Mouse (Mus musculus): ENCODE measurements at regions not wholly inside any gene's neighbourhood (a gene's known extent, or its start where the extent isn't known, plus 50 kb on each side); places are given as distances from the start of the nearest gene placed in this dataset.
"Not testable (repeated sequence)": the region's sequence is repeated elsewhere in the genome, so short reads cannot be mapped to it uniquely, and the experiment has no call there.

DNA sequence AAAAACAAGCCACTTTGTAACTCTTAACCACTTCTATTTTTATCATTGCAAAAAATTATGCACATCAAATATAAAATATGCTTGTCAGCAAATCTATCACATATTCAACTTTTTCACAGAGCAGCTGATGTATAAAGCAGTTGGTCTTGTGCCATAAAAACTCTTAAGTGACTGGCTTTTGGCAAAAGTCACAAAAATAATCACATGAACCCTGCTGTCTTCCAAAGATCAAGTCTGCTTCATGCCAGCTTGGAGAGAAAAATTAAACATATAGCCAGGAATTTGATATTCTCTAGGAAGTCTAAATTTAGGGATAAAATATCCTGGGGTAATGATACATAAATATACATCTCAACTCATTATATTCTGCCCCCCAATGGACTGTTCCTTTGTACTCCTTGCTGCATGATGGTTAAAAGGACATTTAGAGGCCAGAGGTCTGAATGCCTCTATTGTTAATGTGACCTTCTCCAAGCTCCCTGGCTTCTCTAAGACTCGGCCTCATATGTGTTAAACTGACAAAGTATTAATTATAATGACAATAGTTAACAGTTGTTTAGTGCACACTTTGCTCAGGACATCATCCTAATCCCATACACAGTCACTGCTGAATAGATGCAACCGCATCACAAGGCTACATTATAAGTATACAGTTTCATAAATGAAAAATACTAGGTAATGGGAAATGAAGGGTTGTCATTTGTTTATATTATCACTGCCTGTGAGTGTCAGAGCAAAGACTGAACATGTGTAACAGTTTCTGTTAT lies 422.9 kb upstream of the Hs3st1 start:
- Histone ChIP-seq H3K36me3 (no peaks in the 10 kb centered on the region), H3K9me3 (no peaks in the 10 kb centered on the region), H3K9ac (no peak overlapping the region), H3K4me1 (no peaks in the 10 kb centered on the region), H3K4me3 (no peak overlapping the region), H3K4me2 (no peak overlapping the region), H3K27ac (replicated peaks) (no peak overlapping the region), H3K27me3 (replicated peaks) (no peaks in the 10 kb centered on the region)
- 63% methylated on average over 2 of the region's 2 CpGs for WGBS
- no peak for ATAC-seq (ENCODE audit: extremely low read depth, insufficient number of reproducible peaks, low FRiP score, low TSS enrichment)

DNA sequence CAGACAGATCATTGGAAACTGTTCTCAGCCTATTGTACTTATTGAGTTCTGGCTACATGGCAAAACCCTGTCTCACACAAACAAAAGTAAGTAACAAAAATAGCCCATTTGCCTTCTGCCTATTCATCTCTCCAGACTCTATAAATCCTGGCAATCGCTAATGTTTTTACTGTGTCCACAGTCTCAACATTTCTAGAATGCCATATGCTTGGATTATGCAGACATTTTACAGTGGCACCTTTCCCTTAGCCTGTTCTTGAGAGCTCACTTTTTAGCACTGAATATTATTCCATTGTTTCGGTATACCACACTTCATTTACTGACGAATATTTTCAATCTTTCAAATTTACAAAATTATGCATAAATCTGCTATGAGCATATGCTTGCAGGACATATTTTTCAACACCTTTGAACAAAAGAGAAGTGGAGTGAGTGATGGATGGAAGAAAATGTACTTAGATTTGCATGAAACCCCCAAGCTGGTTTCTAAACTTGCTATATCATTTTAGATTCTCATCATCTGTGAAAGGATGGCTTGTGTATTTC lies 381.5 kb upstream of the Hs3st1 start:
- no peak overlapping the region for H3K27ac ChIP-seq (replicated peaks)
- no peaks in the 10 kb centered on the region for H3K4me1 ChIP-seq
- no peak for ATAC-seq (ENCODE audit: extremely low read depth, insufficient number of reproducible peaks, low FRiP score, low TSS enrichment)
- H3K9ac ChIP-seq: no peak overlapping the region
- H3K27me3 ChIP-seq (replicated peaks): no peaks in the 10 kb centered on the region
- H3K36me3 ChIP-seq: no peaks in the 10 kb centered on the region
- no peak overlapping the region for H3K4me2 ChIP-seq
- WGBS: 74% methylated on average over 3 of the region's 3 CpGs
- no peak overlapping the region for H3K4me3 ChIP-seq
- no peaks in the 10 kb centered on the region for H3K9me3 ChIP-seq

DNA sequence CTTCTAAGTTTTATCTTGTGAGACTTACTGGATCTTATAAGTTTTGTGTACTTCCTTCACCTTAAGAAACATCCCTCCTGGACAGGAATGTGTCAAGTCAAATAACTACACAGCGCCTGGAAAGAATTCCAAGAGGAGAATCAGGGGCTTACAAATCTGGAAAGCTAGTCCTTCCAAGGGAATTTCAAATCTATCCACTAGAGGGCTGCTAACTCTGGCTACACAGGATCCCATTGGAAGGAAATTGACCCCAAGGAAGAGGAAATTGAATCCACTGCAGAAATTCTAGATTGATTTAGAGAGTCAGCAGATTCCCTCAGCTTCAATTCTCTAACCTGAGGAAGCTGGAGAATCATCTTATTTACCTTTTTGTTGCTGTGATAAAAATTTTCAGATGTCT lies 369.1 kb upstream of the Hs3st1 start:
- WGBS: 35% methylated on average over 1 of the region's 1 CpGs
- no peaks in the 10 kb centered on the region for H3K9me3 ChIP-seq
- no peak for ATAC-seq (ENCODE audit: extremely low read depth, insufficient number of reproducible peaks, low FRiP score, low TSS enrichment)
- no peak overlapping the region for H3K27ac ChIP-seq (replicated peaks)
- H3K27me3 ChIP-seq (replicated peaks): no peaks in the 10 kb centered on the region
- H3K4me1 ChIP-seq: no peaks in the 10 kb centered on the region
- H3K4me2 ChIP-seq: no peak overlapping the region
- H3K4me3 ChIP-seq: no peak overlapping the region
- no peaks in the 10 kb centered on the region for H3K36me3 ChIP-seq
- no peak overlapping the region for H3K9ac ChIP-seq

DNA sequence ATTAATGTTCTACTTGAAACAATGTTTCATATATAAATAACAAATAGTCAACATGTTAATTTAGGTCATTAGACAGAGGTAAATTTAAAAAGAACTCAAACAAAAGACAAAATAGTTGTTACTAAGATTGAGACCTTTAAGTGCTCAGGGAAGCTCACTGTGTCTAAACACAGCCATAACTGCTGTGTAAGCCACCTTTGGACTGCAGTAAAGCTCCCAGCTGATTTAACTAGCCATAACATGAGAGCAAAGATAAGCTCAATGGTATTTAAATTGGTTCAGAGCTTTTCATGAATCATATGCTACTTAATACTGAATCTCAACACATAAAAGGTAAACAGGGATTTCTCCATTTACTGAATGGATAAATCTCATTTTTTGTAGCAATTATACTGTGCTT lies 361.6 kb upstream of the Hs3st1 start:
- ATAC-seq (ENCODE audit: extremely low read depth, insufficient number of reproducible peaks, low FRiP score, low TSS enrichment): no peak

DNA sequence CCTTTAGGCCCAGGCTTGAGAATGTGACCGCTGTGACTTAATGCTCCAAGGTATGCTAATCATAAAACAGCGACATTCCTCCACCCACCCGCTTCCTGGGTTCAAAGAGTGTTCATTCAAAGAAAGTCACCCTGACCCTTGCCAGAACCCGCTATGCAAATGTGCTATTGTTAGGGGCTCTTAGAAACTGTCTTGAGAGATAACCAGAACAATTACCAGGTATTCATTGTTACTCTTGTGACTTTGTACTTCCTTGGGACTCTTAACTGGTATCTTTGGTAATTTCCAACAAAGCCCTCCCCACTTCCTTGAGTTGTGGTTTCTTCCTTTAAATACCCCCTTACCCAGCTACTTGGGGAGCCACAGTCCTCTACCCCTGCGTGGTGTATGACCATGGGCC lies 334.3 kb upstream of the Hs3st1 start:
- H3K4me1 ChIP-seq; H3K27me3 ChIP-seq (replicated peaks); H3K36me3 ChIP-seq; H3K4me2 ChIP-seq; H3K9ac ChIP-seq; H3K4me3 ChIP-seq; H3K9me3 ChIP-seq; ATAC-seq (ENCODE audit: extremely low read depth, insufficient number of reproducible peaks, low FRiP score, low TSS enrichment); H3K27ac ChIP-seq (replicated peaks): not testable (repeated sequence)
- 78% methylated on average over 5 of the region's 5 CpGs for WGBS

More for the DNA sequence above, 361.6 kb upstream of the Hs3st1 start:
- Histone ChIP-seq H3K27ac (replicated peaks) (no peak overlapping the region), H3K4me1 (no peaks in the 10 kb centered on the region), H3K4me2 (no peak overlapping the region), H3K9me3 (no peaks in the 10 kb centered on the region), H3K9ac (no peak overlapping the region), H3K36me3 (no peaks in the 10 kb centered on the region), H3K27me3 (replicated peaks) (no peaks in the 10 kb centered on the region), H3K4me3 (no peak overlapping the region)

DNA sequence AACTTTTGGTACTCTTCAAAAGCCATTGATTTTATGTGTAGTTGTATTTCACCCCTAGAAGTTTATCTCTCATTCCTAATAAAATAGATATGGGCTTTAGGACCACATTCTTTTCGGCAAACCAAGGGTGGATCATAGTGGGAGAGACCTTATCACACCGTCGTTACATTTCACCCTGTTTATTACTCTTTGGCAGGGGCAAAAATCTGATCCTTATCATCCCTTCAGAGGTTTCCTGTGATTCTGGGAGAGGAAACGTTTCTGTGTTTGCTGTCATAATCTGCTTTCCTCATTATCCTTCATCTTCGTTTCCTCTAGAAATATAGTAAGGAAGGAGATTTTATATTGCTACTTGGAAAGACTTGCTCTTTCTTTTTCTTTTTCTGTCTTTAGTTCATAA lies 290.0 kb upstream of the Hs3st1 start:
- Histone ChIP-seq H3K4me2 (no peak overlapping the region), H3K9ac (no peak overlapping the region), H3K36me3 (no peaks in the 10 kb centered on the region), H3K4me3 (no peak overlapping the region), H3K27me3 (replicated peaks) (no peaks in the 10 kb centered on the region), H3K4me1 (no peaks in the 10 kb centered on the region), H3K27ac (replicated peaks) (no peak overlapping the region), H3K9me3 (no peaks in the 10 kb centered on the region)
- no peak for ATAC-seq (ENCODE audit: extremely low read depth, insufficient number of reproducible peaks, low FRiP score, low TSS enrichment)
- WGBS: 47% methylated on average over 5 of the region's 5 CpGs

DNA sequence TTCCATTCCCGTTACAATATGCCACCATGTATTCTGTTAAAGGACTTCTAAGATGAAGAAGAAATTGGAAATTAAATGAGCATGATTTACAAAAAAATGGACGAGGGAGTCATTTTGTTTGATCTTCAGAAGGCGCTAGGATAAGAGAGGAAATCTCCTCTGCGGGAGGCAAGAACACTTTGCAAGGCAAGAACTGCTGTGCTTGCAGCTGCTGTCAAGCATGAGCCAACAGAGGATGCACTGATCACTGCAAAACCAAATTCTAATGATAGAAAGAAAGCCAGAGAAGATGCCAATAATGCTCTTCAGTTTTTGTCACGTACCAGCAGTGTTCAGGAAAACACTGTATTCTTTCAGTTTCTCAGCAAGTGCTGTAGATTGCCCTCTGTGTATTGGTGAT lies 279.2 kb upstream of the Hs3st1 start:
- no peak overlapping the region for H3K4me2 ChIP-seq
- no peaks in the 10 kb centered on the region for H3K4me1 ChIP-seq
- no peak overlapping the region for H3K9ac ChIP-seq
- H3K27ac ChIP-seq (replicated peaks): no peak overlapping the region
- ATAC-seq (ENCODE audit: extremely low read depth, insufficient number of reproducible peaks, low FRiP score, low TSS enrichment): no peak
- H3K4me3 ChIP-seq: no peak overlapping the region
- H3K36me3 ChIP-seq: no peaks in the 10 kb centered on the region
- WGBS: 61% methylated on average over 5 of the region's 5 CpGs
- no peaks in the 10 kb centered on the region for H3K27me3 ChIP-seq (replicated peaks)
- H3K9me3 ChIP-seq: 0 out of 2 replicates have a peak, but pooled peaks cover 5% of the 10 kb centered on the region

DNA sequence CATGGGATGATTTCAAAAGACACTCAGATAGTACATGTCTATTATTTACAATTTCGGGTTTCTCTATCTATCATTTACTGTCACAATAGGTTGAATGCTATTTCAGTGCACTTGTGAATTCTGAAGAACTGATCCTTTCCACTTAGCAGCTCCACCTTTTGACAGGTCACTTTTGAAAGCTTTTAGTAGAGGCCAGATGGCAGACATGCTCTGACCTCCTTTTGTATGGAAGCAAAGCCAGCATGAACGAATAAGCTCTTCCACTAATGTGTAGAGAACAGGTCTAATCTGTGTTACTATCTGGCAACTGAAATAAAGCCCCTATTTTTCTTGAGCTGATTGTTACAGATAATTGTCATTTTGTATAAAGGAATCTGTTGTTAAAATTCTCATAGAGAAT lies 278.4 kb upstream of the Hs3st1 start:
- Histone ChIP-seq H3K9ac (no peak overlapping the region), H3K4me3 (no peak overlapping the region), H3K27me3 (replicated peaks) (no peaks in the 10 kb centered on the region), H3K9me3 (0 out of 2 replicates have a peak, but pooled peaks cover 5% of the 10 kb centered on the region), H3K4me1 (no peaks in the 10 kb centered on the region), H3K36me3 (no peaks in the 10 kb centered on the region), H3K27ac (replicated peaks) (no peak overlapping the region), H3K4me2 (no peak overlapping the region)
- no peak for ATAC-seq (ENCODE audit: extremely low read depth, insufficient number of reproducible peaks, low FRiP score, low TSS enrichment)
- WGBS: 62% methylated on average over 2 of the region's 2 CpGs

DNA sequence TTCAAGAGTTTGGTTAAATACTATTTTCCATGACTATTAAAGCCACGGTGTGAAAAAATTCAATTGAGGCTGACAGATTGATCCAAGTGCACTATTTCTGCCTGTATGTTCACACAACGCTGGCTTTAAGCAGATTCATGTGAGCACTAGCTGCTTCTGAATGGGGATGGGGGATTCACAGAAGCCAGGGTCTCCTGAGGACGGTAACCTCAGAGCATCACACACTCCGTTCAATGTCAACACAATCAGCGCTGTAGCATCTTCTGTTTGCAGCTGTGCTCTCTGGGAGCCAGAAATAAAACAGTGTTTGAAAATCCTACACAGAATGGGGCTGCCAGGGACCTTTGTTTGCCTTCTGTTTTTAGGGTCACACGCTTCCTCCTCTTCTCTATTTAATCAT lies 275.0 kb upstream of the Hs3st1 start:
- Histone ChIP-seq H3K27me3 (replicated peaks) (no peaks in the 10 kb centered on the region), H3K4me3 (no peak overlapping the region), H3K4me2 (no peak overlapping the region), H3K9ac (no peak overlapping the region), H3K36me3 (no peaks in the 10 kb centered on the region), H3K27ac (replicated peaks) (no peak overlapping the region), H3K4me1 (no peaks in the 10 kb centered on the region), H3K9me3 (0 out of 2 replicates have a peak, but pooled peaks cover 5% of the 10 kb centered on the region)
- WGBS: 71% methylated on average over 6 of the region's 6 CpGs
- ATAC-seq (ENCODE audit: extremely low read depth, insufficient number of reproducible peaks, low FRiP score, low TSS enrichment): no peak

DNA sequence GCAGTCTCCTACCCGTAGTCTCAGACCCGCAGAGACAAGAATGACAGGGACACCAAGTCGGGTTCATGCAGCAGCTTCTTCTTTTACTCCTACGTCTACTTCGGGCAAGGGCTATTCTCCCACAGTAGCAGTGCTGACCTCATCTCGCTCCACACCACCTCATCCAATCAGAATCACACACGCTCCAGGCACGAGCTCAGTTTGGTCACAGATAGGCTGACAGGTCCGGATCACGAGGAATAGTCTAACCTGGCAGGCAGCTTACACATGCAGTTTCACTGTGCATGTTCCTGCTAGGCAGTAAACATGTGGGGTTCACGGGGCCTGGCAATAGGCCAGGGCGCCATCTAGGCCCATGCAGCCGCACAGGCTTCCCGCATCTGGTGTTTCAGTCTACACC lies 260.7 kb upstream of the Hs3st1 start:
- Histone ChIP-seq H3K36me3 (no peaks in the 10 kb centered on the region), H3K9me3 (no peaks in the 10 kb centered on the region), H3K9ac (no peak overlapping the region), H3K27me3 (replicated peaks) (no peaks in the 10 kb centered on the region), H3K4me3 (no peak overlapping the region), H3K4me2 (no peak overlapping the region), H3K27ac (replicated peaks) (no peak overlapping the region), H3K4me1 (no peaks in the 10 kb centered on the region)
- WGBS: 74% methylated on average over 14 of the region's 14 CpGs
- no peak for ATAC-seq (ENCODE audit: extremely low read depth, insufficient number of reproducible peaks, low FRiP score, low TSS enrichment)

DNA sequence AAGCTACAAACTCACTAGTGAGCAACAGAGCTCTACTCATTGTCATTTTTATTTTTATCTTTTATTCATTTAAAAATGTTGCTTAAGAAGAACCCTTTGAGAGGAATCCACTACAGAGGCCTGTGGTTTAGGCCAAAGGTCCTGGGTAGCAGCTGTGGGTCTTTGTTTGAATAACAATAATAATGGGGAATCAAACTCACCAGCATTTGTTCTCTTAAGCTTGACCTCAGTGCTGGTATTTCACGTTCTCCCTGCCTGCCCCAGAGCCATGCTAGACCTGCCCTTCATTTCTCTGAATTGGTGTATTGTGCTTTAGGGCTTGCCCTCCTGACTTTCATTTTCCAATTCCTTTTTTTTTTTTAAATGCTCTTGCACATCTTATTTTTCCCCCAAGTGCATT lies 232.8 kb upstream of the Hs3st1 start:
- Histone ChIP-seq H3K27ac (replicated peaks) (no peak overlapping the region), H3K4me2 (no peak overlapping the region), H3K9me3 (no peaks in the 10 kb centered on the region), H3K9ac (no peak overlapping the region), H3K27me3 (replicated peaks) (no peaks in the 10 kb centered on the region), H3K4me1 (no peaks in the 10 kb centered on the region), H3K4me3 (no peak overlapping the region), H3K36me3 (no peaks in the 10 kb centered on the region)
- ATAC-seq (ENCODE audit: extremely low read depth, insufficient number of reproducible peaks, low FRiP score, low TSS enrichment): no peak
- WGBS: 22% methylated on average over 1 of the region's 1 CpGs

DNA sequence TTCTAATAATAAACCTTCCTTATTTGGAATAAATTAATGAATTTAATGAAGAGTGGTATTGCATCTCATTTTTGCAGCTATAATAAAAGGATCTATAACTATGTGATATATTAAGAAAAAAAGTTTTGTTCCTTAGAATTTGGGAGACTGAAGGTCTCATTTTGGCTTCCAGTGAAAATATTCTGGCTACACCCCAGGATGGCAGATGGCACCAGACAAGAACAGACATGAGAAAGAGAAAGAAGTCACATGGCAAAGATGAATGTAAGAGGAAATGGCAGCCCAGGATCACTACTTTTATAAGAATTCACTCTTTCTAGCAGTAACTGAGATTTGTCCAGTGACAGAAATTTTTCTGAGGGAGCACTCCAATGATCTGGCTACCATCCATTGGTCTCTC lies 209.1 kb upstream of the Hs3st1 start:
- Histone ChIP-seq H3K4me3 (no peak overlapping the region), H3K9me3 (no peaks in the 10 kb centered on the region), H3K4me2 (no peak overlapping the region), H3K27ac (replicated peaks) (no peak overlapping the region), H3K4me1 (no peaks in the 10 kb centered on the region), H3K9ac (no peak overlapping the region), H3K36me3 (no peaks in the 10 kb centered on the region), H3K27me3 (replicated peaks) (no peaks in the 10 kb centered on the region)
- no peak for ATAC-seq (ENCODE audit: extremely low read depth, insufficient number of reproducible peaks, low FRiP score, low TSS enrichment)
